Mouse (Mus musculus): ENCODE results near the gene Cebpz.

Cebpz gene

DNA sequence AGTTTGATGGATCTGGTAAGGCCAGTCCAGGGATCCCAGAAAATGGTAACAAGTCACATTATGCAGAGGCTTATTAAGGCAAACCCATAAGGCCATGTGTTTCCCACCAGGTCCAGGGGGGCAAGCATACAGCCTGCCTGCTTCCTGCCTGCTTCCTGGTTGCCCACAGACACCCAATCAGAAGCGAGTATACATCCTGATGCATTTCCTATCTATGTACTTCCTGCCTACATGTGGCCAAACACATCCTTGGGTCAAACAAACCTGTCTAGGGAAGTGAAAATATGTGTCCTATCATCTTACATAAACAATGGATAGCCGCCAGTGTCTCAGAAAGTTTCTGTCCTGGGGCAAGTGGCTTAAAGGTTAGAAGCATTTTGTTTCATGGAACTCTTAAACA, 33.7 kb downstream of the Cebpz start:
- DNase-seq (ENCODE audit: low spot score): no peak

- peak; percentile 88 for DNase-seq (ENCODE audit: low spot score)
Observed at GRCm38 (mm10) chr17:78895394-78895793, 41.5 kb downstream of the Cebpz start.

DNA sequence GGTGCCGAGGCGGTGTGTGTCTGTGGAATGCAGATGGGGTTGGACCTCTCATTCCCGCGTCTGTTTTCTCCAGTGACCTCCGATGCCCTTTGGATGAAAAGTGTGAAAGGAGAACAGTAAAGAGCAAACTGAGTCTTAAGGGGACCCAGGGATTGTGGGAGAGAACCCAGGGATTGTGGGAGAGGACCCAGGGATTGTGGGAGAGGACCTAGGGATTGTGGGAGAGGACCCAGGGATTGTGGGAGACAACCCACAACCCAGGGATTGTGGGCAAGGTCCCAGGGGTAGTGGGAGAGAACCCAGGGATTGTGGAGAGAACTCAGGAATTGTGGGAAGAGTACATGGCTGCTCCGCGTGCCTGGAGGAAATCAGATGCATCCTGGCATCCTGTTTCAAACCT, 41.9 kb downstream of the Cebpz start:
- no peak for DNase-seq (ENCODE audit: low spot score)

- no peak for DNase-seq (ENCODE audit: low spot score)
Observed at GRCm38 (mm10) chr17:78891020-78891419, 45.8 kb downstream of the Cebpz start.

GRCm38 (mm10) chr17:78889184-78889583, 47.7 kb downstream of the Cebpz start:
- no peak for DNase-seq (ENCODE audit: low spot score)

DNA sequence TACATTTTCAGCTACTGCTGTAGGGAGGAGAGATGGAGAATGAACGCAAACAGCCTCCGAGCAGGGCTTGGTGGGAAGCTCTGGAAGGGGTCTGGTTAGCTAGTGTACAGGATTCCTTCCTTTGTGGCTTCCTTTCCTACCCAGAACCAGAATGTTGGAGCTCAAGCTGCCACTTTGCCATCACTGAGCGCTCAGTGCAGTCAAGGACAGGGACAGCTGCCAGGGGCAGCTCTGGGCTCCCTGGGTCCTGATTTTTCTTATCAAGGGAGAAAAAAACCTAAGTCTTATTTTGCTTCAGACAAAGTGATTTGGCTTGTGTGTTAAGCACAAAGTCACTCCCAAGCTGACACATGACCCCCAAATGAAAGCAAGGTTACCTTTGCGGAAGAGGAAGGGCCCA, 48.3 kb downstream of the Cebpz start:
- no peak for DNase-seq (ENCODE audit: low spot score)

DNA sequence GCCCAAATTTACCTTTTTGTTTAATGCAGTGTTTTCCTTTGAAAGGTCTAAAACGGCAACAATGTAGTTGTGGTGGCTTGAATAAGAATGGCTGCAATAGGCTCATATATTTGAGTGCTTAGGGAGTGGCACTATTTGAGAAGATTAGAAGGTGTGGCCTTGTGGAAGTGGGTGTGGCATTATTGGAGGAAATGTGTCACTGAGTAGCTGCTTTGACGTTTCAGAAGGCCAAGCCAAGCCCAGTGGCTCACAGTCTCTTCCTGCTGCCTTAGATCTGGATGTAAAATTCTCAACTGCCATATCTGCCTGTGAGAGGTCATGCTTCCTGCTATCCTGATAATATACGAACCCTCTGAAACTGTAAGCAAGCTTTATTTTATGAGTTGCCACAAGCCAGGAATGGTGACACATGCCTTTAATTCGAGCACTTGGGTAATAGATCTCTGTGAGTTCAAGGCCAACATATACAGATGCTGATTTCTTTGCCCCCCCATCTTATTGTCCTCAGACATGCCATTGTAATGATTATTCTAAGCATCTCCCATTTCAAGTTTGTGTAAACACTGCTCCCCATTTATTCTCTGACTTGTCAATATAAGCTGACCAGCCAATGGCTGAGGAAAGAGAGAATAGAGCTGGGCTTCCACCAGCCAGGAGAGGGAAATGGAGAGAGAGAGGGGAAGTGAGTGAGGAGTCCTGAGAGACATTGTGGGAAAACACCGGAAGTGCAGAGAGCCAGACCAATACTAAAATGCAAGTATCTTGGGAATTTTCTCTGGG, 51.4 kb downstream of the Cebpz start:
- DNase-seq (ENCODE audit: low spot score): no peak

DNA sequence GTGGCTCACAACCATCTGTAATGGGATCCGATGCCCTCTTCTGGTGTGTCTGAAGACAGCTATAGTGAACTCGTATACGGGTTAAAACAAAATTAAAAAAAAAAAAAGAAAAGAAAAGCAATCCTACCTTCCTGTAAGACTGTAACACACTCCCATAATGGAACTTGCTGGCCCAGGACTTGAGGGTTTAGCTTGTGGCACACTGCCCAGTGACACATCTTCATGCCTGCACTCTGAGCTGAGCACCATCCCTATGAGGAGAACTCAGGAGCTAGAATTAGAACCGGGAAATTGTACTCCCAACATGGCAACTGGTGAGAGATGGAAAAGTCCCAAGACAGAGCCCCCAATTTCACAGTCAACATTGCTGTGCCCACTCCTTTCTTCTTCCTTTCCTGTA, 53.6 kb downstream of the Cebpz start:
- DNase-seq (ENCODE audit: low spot score): no peak

- peak; percentile 92 for DNase-seq (ENCODE audit: low spot score)
Observed at GRCm38 (mm10) chr17:78882401-78883112, 54.3 kb downstream of the Cebpz start, which contains the start of gene Eif2ak2. TSS of gene Eif2ak2 (minus strand) at chr17:78882573.

GRCm38 (mm10) chr17:78881878-78882304, 55.0 kb downstream of the Cebpz start:
- DNase-seq (ENCODE audit: low spot score): no peak

- no peak for DNase-seq (ENCODE audit: low spot score)
Observed at GRCm38 (mm10) chr17:78873886-78874285, 63.0 kb downstream of the Cebpz start.
